Mouse (Mus musculus) 416B (cell line): ENCODE data around the gene Nedd4.

Experiments used
- DNase-seq: peaks from one replicate; pipeline ENCODE4 v3.0.0; 2011; ENCODE audit warnings: low read depth

Gene Nedd4

GRCm38 (mm10) chr9:72678771-72679170, 16.6 kb downstream of the Nedd4 start:
- DNase-seq, result peak; percentile 46

- DNase-seq, result no peak
Observed at GRCm38 (mm10) chr9:72681652-72682228, 19.6 kb downstream of the Nedd4 start.

GRCm38 (mm10) chr9:72683268-72683667, 21.1 kb downstream of the Nedd4 start:
- DNase-seq, result no peak

- DNase-seq, result no peak
Observed at GRCm38 (mm10) chr9:72685231-72685630, 23.1 kb downstream of the Nedd4 start.

- no peak for DNase-seq
Observed at GRCm38 (mm10) chr9:72686506-72686905, 24.4 kb downstream of the Nedd4 start.

- no peak for DNase-seq
Observed at GRCm38 (mm10) chr9:72689522-72689921, 27.4 kb downstream of the Nedd4 start.

- no peak for DNase-seq
Observed at GRCm38 (mm10) chr9:72690811-72691210, 28.7 kb downstream of the Nedd4 start.

GRCm38 (mm10) chr9:72691942-72692341, 29.8 kb downstream of the Nedd4 start:
- DNase-seq, result no peak

GRCm38 (mm10) chr9:72693081-72693696, 31.0 kb downstream of the Nedd4 start:
- DNase-seq, result no peak

- no peak for DNase-seq
Observed at GRCm38 (mm10) chr9:72693861-72694260, 31.7 kb downstream of the Nedd4 start.

- DNase-seq, result no peak
Observed at GRCm38 (mm10) chr9:72696508-72696907, 34.4 kb downstream of the Nedd4 start.

GRCm38 (mm10) chr9:72697779-72698178, 35.6 kb downstream of the Nedd4 start:
- DNase-seq, result no peak

- no peak for DNase-seq
Observed at GRCm38 (mm10) chr9:72699702-72700101, 37.6 kb downstream of the Nedd4 start.

- no peak for DNase-seq
Observed at GRCm38 (mm10) chr9:72701441-72701840, 39.3 kb downstream of the Nedd4 start.

GRCm38 (mm10) chr9:72702075-72702474, 39.9 kb downstream of the Nedd4 start:
- no peak for DNase-seq

- DNase-seq, result no peak
Observed at GRCm38 (mm10) chr9:72703142-72703541, 41.0 kb downstream of the Nedd4 start.

GRCm38 (mm10) chr9:72703754-72704153, 41.6 kb downstream of the Nedd4 start:
- DNase-seq, result no peak

- DNase-seq, result no peak
Observed at GRCm38 (mm10) chr9:72705270-72705669, 43.1 kb downstream of the Nedd4 start.

GRCm38 (mm10) chr9:72707999-72708398, 45.9 kb downstream of the Nedd4 start:
- DNase-seq, result no peak

- no peak for DNase-seq
Observed at GRCm38 (mm10) chr9:72708690-72709089, 46.5 kb downstream of the Nedd4 start.

- no peak for DNase-seq
Observed at GRCm38 (mm10) chr9:72710060-72710459, 47.9 kb downstream of the Nedd4 start.

- DNase-seq, result no peak
Observed at GRCm38 (mm10) chr9:72714945-72715344, 52.8 kb downstream of the Nedd4 start.

- no peak for DNase-seq
Observed at GRCm38 (mm10) chr9:72716200-72716599, 54.1 kb downstream of the Nedd4 start.

- DNase-seq, result no peak
Observed at GRCm38 (mm10) chr9:72719143-72719542, 57.0 kb downstream of the Nedd4 start.
